Mouse (Mus musculus): ENCODE data around the gene Aldh3b2.

GRCm38 (mm10) chr19:4014802-4015201 lies 42.7 kb downstream of the Aldh3b2 start:
- TF ChIP-seq CTCF (IDR thresholded peaks at IDR 0.05; ENCODE audit: low read depth, low read length): no peak
- TF ChIP-seq POLR2A (IDR thresholded peaks at IDR 0.05; ENCODE audit: extremely low read depth, insufficient read depth, low read length): no peak
